Mouse (Mus musculus): Measurements from ENCODE around the gene Fcho2.

Fcho2 gene

GRCm38 (mm10) chr13:98715443-98715990 is 99.7 kb downstream of the Fcho2 start:
- DNase-seq (ENCODE audit: low read depth in 2 of 2, low spot score in 2 of 2), result no peak

GRCm38 (mm10) chr13:98710655-98711054 is 104.6 kb downstream of the Fcho2 start:
- no peak for DNase-seq (ENCODE audit: low read depth in 2 of 2, low spot score in 2 of 2)

- DNase-seq (ENCODE audit: low read depth in 2 of 2, low spot score in 2 of 2), result no peak
Measured at GRCm38 (mm10) chr13:98710236-98710635, 105.0 kb downstream of the Fcho2 start.

- DNase-seq (ENCODE audit: low read depth in 2 of 2, low spot score in 2 of 2), result no peak
Measured at GRCm38 (mm10) chr13:98705501-98705900, 109.7 kb downstream of the Fcho2 start.

GRCm38 (mm10) chr13:98703786-98704185 is 111.5 kb downstream of the Fcho2 start:
- no peak for DNase-seq (ENCODE audit: low read depth in 2 of 2, low spot score in 2 of 2)

- DNase-seq (ENCODE audit: low read depth in 2 of 2, low spot score in 2 of 2), result no peak
Measured at GRCm38 (mm10) chr13:98702361-98702760, 112.9 kb downstream of the Fcho2 start.

GRCm38 (mm10) chr13:98701309-98701675 is 114.0 kb downstream of the Fcho2 start:
- DNase-seq (ENCODE audit: low read depth in 2 of 2, low spot score in 2 of 2), result no peak

- DNase-seq (ENCODE audit: low read depth in 2 of 2, low spot score in 2 of 2), result no peak
Measured at GRCm38 (mm10) chr13:98700661-98701308, 114.5 kb downstream of the Fcho2 start.

- no peak for DNase-seq (ENCODE audit: low read depth in 2 of 2, low spot score in 2 of 2)
Measured at GRCm38 (mm10) chr13:98699982-98700540, 115.2 kb downstream of the Fcho2 start.

GRCm38 (mm10) chr13:98699051-98699744 is 116.1 kb downstream of the Fcho2 start:
- DNase-seq (ENCODE audit: low read depth in 2 of 2, low spot score in 2 of 2), result no peak

- DNase-seq (ENCODE audit: low read depth in 2 of 2, low spot score in 2 of 2), result no peak
Measured at GRCm38 (mm10) chr13:98696716-98697115, 118.5 kb downstream of the Fcho2 start.

GRCm38 (mm10) chr13:98695546-98695945 is 119.7 kb downstream of the Fcho2 start:
- no peak for DNase-seq (ENCODE audit: low read depth in 2 of 2, low spot score in 2 of 2)

GRCm38 (mm10) chr13:98694773-98695314 is 120.4 kb downstream of the Fcho2 start, which contains the start of gene Tmem171:
Gene Tmem171 (minus strand): TSS chr13:98694834.
- DNase-seq (ENCODE audit: low read depth in 2 of 2, low spot score in 2 of 2), result no peak

- no peak for DNase-seq (ENCODE audit: low read depth in 2 of 2, low spot score in 2 of 2)
Measured at GRCm38 (mm10) chr13:98693316-98693715, 121.9 kb downstream of the Fcho2 start.

- no peak for DNase-seq (ENCODE audit: low read depth in 2 of 2, low spot score in 2 of 2)
Measured at GRCm38 (mm10) chr13:98691956-98692515, 123.2 kb downstream of the Fcho2 start.

- DNase-seq (ENCODE audit: low read depth in 2 of 2, low spot score in 2 of 2), result no peak
Measured at GRCm38 (mm10) chr13:98690886-98691285, 124.4 kb downstream of the Fcho2 start.

- DNase-seq (ENCODE audit: low read depth in 2 of 2, low spot score in 2 of 2), result no peak
Measured at GRCm38 (mm10) chr13:98689605-98690290, 125.5 kb downstream of the Fcho2 start.

GRCm38 (mm10) chr13:98687931-98688330 is 127.3 kb downstream of the Fcho2 start:
- DNase-seq (ENCODE audit: low read depth in 2 of 2, low spot score in 2 of 2), result no peak

- DNase-seq (ENCODE audit: low read depth in 2 of 2, low spot score in 2 of 2), result no peak
Measured at GRCm38 (mm10) chr13:98684144-98684900, 130.9 kb downstream of the Fcho2 start.

GRCm38 (mm10) chr13:98683412-98683811 is 131.8 kb downstream of the Fcho2 start:
- DNase-seq (ENCODE audit: low read depth in 2 of 2, low spot score in 2 of 2), result no peak

All from CD8-positive naive resting alpha-beta T cell, adult 2 months (primary cell).